Mouse (Mus musculus): Measurements from ENCODE around the gene Eddm3b. TPM values are rescaled to one million over a fixed set of nuclear protein-coding genes. Genes with fewer than 3 reads are reported as not detected.
"Not testable (repeated sequence)": the region's sequence is repeated elsewhere in the genome, so short reads cannot be mapped to it uniquely, and the experiment has no call there.

The Eddm3b gene
- polyA plus RNA-seq, 1 experiment, result not detected

- no peak for DNase-seq (ENCODE audit: extremely low spot score in 1 of 2, low spot score in 1 of 2)
These were observed 27.9 kb downstream of the Eddm3b start for GRCm38 (mm10) chr14:51142119-51142518.

- DNase-seq (ENCODE audit: extremely low spot score in 1 of 2, low spot score in 1 of 2), result no peak
These were observed 28.3 kb downstream of the Eddm3b start for GRCm38 (mm10) chr14:51142568-51142967.

GRCm38 (mm10) chr14:51143287-51143686 is 29.1 kb downstream of the Eddm3b start:
- peak; percentile 26 to 32 for DNase-seq (ENCODE audit: extremely low spot score in 1 of 2, low spot score in 1 of 2)

- DNase-seq (ENCODE audit: extremely low spot score in 1 of 2, low spot score in 1 of 2), result no peak
These were observed 29.7 kb downstream of the Eddm3b start for GRCm38 (mm10) chr14:51143937-51144336.

GRCm38 (mm10) chr14:51144451-51144850 is 30.2 kb downstream of the Eddm3b start:
- no peak for DNase-seq (ENCODE audit: extremely low spot score in 1 of 2, low spot score in 1 of 2)

GRCm38 (mm10) chr14:51145521-51145920 is 31.3 kb downstream of the Eddm3b start:
- no peak for DNase-seq (ENCODE audit: extremely low spot score in 1 of 2, low spot score in 1 of 2)

- no peak for DNase-seq (ENCODE audit: extremely low spot score in 1 of 2, low spot score in 1 of 2)
These were observed 32.5 kb downstream of the Eddm3b start, which contains the start of gene Rnase1 for GRCm38 (mm10) chr14:51146685-51147084. TSS of gene Rnase1 (minus strand) at chr14:51146785.

GRCm38 (mm10) chr14:51148006-51148405 is 33.8 kb downstream of the Eddm3b start:
- DNase-seq (ENCODE audit: extremely low spot score in 1 of 2, low spot score in 1 of 2), result no peak

GRCm38 (mm10) chr14:51149164-51149563 is 34.9 kb downstream of the Eddm3b start:
- no peak for DNase-seq (ENCODE audit: extremely low spot score in 1 of 2, low spot score in 1 of 2)

GRCm38 (mm10) chr14:51150206-51150831 is 36.1 kb downstream of the Eddm3b start:
- DNase-seq (ENCODE audit: extremely low spot score in 1 of 2, low spot score in 1 of 2), result no peak

- DNase-seq (ENCODE audit: extremely low spot score in 1 of 2, low spot score in 1 of 2), result no peak
These were observed 38.1 kb downstream of the Eddm3b start for GRCm38 (mm10) chr14:51152249-51152870.

- DNase-seq (ENCODE audit: extremely low spot score in 1 of 2, low spot score in 1 of 2), result no peak
These were observed 42.0 kb downstream of the Eddm3b start for GRCm38 (mm10) chr14:51156056-51156735.

- no peak for DNase-seq (ENCODE audit: extremely low spot score in 1 of 2, low spot score in 1 of 2)
These were observed 42.5 kb downstream of the Eddm3b start for GRCm38 (mm10) chr14:51156736-51157068.

GRCm38 (mm10) chr14:51157072-51157471 is 42.8 kb downstream of the Eddm3b start:
- no peak for DNase-seq (ENCODE audit: extremely low spot score in 1 of 2, low spot score in 1 of 2)

- not testable (repeated sequence) for DNase-seq (ENCODE audit: extremely low spot score in 1 of 2, low spot score in 1 of 2)
These were observed 47.8 kb downstream of the Eddm3b start, which contains the start of gene Rnase2b for GRCm38 (mm10) chr14:51161976-51162375. TSS of gene Rnase2b (plus strand) at chr14:51162260.

GRCm38 (mm10) chr14:51163323-51163722 is 49.1 kb downstream of the Eddm3b start:
- DNase-seq (ENCODE audit: extremely low spot score in 1 of 2, low spot score in 1 of 2), result not testable (repeated sequence)

- DNase-seq (ENCODE audit: extremely low spot score in 1 of 2, low spot score in 1 of 2), result no peak
These were observed 51.2 kb downstream of the Eddm3b start for GRCm38 (mm10) chr14:51165435-51165834.

GRCm38 (mm10) chr14:51166068-51166467 is 51.8 kb downstream of the Eddm3b start:
- no peak for DNase-seq (ENCODE audit: extremely low spot score in 1 of 2, low spot score in 1 of 2)

Data from frontal cortex, adult 2 months (tissue).